Mouse (Mus musculus) forebrain, embryonic 14.5 days (tissue): ENCODE data around the gene Dgkq. TPM values are rescaled to one million over a fixed set of nuclear protein-coding genes. Genes with fewer than 3 reads are reported as not detected.

Experiments used
- ATAC-seq: fragments of 200-750 bp; cut with Nextera tagmentation; 2 replicates; pipeline ENCODE4 v1.8.0; 2017; ENCODE audit warnings: mild to moderate bottlenecking, moderate library complexity
- DNase-seq: peaks from one replicate; pipeline ENCODE4 v3.0.0-alpha.2; 2015; ENCODE audit warnings: low spot score
- H3K27ac ChIP-seq: fragments of 300-500 bp; sonication (generic); 2 replicates; pipeline ENCODE4 v1.5.1; 2014; ENCODE audit warnings: low read depth, mild to moderate bottlenecking, control low read depth, low read length, moderate library complexity
- H3K27me3 ChIP-seq: fragments of 300-500 bp; sonication (generic); replicated peaks from 2 replicates; pipeline ENCODE4 v1.6.1; 2014; ENCODE audit warnings: low read length, control low read depth, mixed read lengths; ENCODE audit not compliant: control insufficient read depth, insufficient read depth
- H3K36me3 ChIP-seq: fragments of 300-500 bp; sonication (generic); 2 replicates; pipeline ENCODE4 v1.6.1; 2014; ENCODE audit warnings: low read length, control low read depth; ENCODE audit not compliant: control insufficient read depth, insufficient read depth
- H3K4me1 ChIP-seq: fragments of 300-500 bp; sonication (generic); 2 replicates; pipeline ENCODE4 v1.6.1; 2014; ENCODE audit warnings: antibody characterized with exemption, low read length, control low read depth; ENCODE audit not compliant: control insufficient read depth, insufficient read depth
- H3K4me2 ChIP-seq: fragments of 300-500 bp; sonication (generic); 2 replicates; pipeline ENCODE4 v1.6.1; 2014; ENCODE audit warnings: mild to moderate bottlenecking, control low read depth, low read length
- H3K4me3 ChIP-seq: fragments of 300-500 bp; sonication (generic); 2 replicates; pipeline ENCODE4 v1.5.1; 2014; ENCODE audit warnings: low read depth, low read length, control low read depth
- H3K9ac ChIP-seq: fragments of 300-500 bp; sonication (generic); 2 replicates; pipeline ENCODE4 v1.6.1; 2014; ENCODE audit warnings: mild to moderate bottlenecking, low read length, control low read depth, moderate library complexity
- H3K9me3 ChIP-seq: fragments of 300-500 bp; sonication (generic); replicated peaks from 2 replicates; pipeline ENCODE4 v1.6.1; 2016; ENCODE audit warnings: low read length, control low read depth, mixed read lengths; ENCODE audit not compliant: control insufficient read depth
- WGBS: fragments of 180-500 bp; shearing (Covaris S2); extraction: QIAGEN DNeasy Blood & Tissue Kit; methylation state at CpG from one replicate; pipeline ENCODE4 v1.1.7; 2014; 5-methylcytosine and 5-hydroxymethylcytosine counted together
- polyA plus RNA-seq: library from polyadenylated mRNA; unstranded; fragments of >200 nt; fragmentation: Nextera tagmentation; extraction: Ambion mirVana; gene quantifications from 2 replicates; pipeline ENCODE4 v1.2.1, GENCODE M21; 2014

Dgkq gene
- polyA plus RNA-seq, 1 experiment from 2014 or later, result 9.1 TPM

DNA sequence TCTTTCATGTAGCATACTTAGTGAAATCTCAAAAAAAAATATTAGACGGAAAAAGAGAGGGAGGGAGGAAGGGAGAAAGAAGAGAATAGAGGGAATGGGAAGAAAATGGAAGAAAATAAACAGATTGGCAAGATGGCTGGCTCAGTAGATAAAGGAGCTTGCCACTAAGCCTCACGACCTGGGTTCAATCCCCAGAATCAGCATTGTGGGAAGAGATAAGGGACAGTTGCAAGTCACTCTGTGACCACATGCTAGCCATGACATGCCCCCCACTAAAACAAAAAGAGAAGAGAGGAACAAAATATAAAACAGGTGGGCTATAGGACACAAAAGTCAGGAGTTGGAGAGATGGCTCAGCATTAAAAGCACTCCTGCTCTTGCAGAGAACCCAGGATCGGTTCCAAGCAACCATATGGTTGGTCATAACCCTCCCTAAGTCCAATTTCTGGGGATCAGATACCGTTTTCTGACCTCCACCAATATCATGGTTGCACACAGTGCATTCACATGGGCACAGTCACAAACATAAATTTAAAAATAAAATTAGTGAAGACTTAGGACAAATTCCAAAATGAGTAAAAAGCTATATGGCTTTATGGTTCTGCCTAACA, 43.3 kb downstream of the Dgkq start:
- Histone ChIP-seq H3K4me3 (no peak overlapping the region), H3K9me3 (no peaks in the 10 kb centered on the region), H3K36me3 (peaks cover 32% of the 10 kb centered on the region), H3K27ac (no peak overlapping the region), H3K9ac (no peak overlapping the region), H3K4me1 (peaks cover 18% of the 10 kb centered on the region), H3K4me2 (no peak overlapping the region), H3K27me3 (no peaks in the 10 kb centered on the region)
- ATAC-seq (no peak), DNase-seq (no peak)
- WGBS, result 81% methylated on average over 4 of the region's 4 CpGs

- no peak overlapping the region for H3K9ac ChIP-seq
- no peaks in the 10 kb centered on the region for H3K9me3 ChIP-seq
- H3K4me2 ChIP-seq, result no peak overlapping the region
- no peaks in the 10 kb centered on the region for H3K27me3 ChIP-seq
- ATAC-seq, result no peak
- peaks cover 59% of the 10 kb centered on the region for H3K36me3 ChIP-seq
- H3K4me3 ChIP-seq, result no peak overlapping the region
- H3K27ac ChIP-seq, result no peak overlapping the region
- DNase-seq, result no peak
- 80% methylated on average over 2 of the region's 2 CpGs for WGBS
- H3K4me1 ChIP-seq, result no peaks in the 10 kb centered on the region
These were observed 47.6 kb downstream of the Dgkq start for GRCm38 (mm10) chr5:108621870-108622269.

- ATAC-seq, result no peak
- H3K9me3 ChIP-seq, result no peaks in the 10 kb centered on the region
- DNase-seq, result no peak
- no peak overlapping the region for H3K4me2 ChIP-seq
- no peaks in the 10 kb centered on the region for H3K27me3 ChIP-seq
- peaks cover 92% of the 10 kb centered on the region for H3K36me3 ChIP-seq
- H3K4me3 ChIP-seq, result no peak overlapping the region
- no peaks in the 10 kb centered on the region for H3K4me1 ChIP-seq
- WGBS, result 86% methylated on average over 1 of the region's 1 CpGs
- no peak overlapping the region for H3K27ac ChIP-seq
- H3K9ac ChIP-seq, result no peak overlapping the region
These were observed 59.0 kb downstream of the Dgkq start for GRCm38 (mm10) chr5:108610426-108610825.

DNA sequence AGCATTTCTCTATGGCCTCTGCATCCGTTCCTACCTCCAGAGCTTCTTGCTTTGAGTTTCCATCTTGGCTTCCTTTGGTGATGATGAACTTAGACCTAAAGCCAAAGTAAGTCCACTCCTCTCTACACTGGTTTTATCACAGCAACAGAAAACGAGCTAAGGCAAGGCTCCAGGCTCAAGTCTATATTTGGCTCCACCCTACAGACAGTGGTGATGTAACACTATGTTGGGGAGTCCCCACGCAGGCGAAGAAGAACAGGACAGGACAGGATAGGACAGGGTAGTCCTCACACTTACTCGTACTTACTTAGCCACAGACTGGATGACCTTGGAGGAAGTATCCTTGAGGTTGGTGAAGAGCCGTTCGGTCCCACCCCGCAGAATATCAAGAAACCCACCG, 66.9 kb downstream of the Dgkq start:
- ATAC-seq (no peak), DNase-seq (no peak)
- Histone ChIP-seq H3K4me1 (no peaks in the 10 kb centered on the region), H3K4me2 (no peak overlapping the region), H3K9me3 (no peaks in the 10 kb centered on the region), H3K27me3 (no peaks in the 10 kb centered on the region), H3K36me3 (peaks cover 96% of the 10 kb centered on the region), H3K27ac (no peak overlapping the region), H3K9ac (no peak overlapping the region), H3K4me3 (no peak overlapping the region)
- WGBS, result 95% methylated on average over 9 of the region's 9 CpGs

DNA sequence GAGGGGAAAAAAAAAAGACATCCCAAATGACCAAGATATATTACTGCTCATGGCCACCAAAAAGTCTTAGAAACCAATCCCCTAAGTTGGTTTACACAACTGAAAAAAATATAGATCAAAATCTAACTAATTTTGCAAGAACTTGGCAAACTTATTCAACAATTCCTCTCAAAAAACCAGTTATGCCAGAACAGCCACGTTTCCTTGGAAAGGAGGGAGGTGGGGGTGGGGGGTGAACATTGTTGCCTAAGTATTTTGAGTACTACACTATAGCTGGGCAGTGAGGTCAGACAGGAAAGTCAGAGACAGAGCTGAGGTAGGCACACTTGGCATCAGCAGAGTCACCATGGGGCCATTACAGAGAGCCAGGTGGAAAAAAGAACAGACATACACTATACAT, 69.5 kb downstream of the Dgkq start:
- H3K4me1 ChIP-seq, result no peaks in the 10 kb centered on the region
- WGBS, result 84% methylated on average over 1 of the region's 1 CpGs
- no peak overlapping the region for H3K9ac ChIP-seq
- peaks cover 96% of the 10 kb centered on the region for H3K36me3 ChIP-seq
- H3K27me3 ChIP-seq, result no peaks in the 10 kb centered on the region
- no peak overlapping the region for H3K27ac ChIP-seq
- no peak overlapping the region for H3K4me2 ChIP-seq
- DNase-seq (no peak), ATAC-seq (no peak)
- no peaks in the 10 kb centered on the region for H3K9me3 ChIP-seq
- no peak overlapping the region for H3K4me3 ChIP-seq

Other genes with a start within 250 kb of the Dgkq start
- 374 and 426 TPM in 2 replicates for gene Atp5k, start 235.2 kb downstream of the Dgkq start, polyA plus RNA-seq
- 0.06 and 0.09 TPM in 2 replicates for gene Mfsd7a, start 220.8 kb downstream of the Dgkq start, polyA plus RNA-seq
- 27.7 and 35.9 TPM in 2 replicates for gene Pcgf3, start 208.4 kb downstream of the Dgkq start, polyA plus RNA-seq
- 65.1 and 90.1 TPM in 2 replicates for gene Cplx1, start 119.6 kb downstream of the Dgkq start, polyA plus RNA-seq
- 45.5 and 50.6 TPM in 2 replicates for gene Gak, start 39.9 kb downstream of the Dgkq start, polyA plus RNA-seq
- 29.4 and 32.3 TPM in 2 replicates for gene Tmem175, start 39.9 kb downstream of the Dgkq start, polyA plus RNA-seq
- 5.7 and 7.0 TPM in 2 replicates for gene Idua, start 9.3 kb downstream of the Dgkq start, polyA plus RNA-seq
- gene Slc26a1, start 5.9 kb upstream of the Dgkq start, polyA plus RNA-seq, result 2.1 and 2.2 TPM in 2 replicates
- 4.3 and 4.7 TPM in 2 replicates for gene Fgfrl1, start 22.7 kb upstream of the Dgkq start, polyA plus RNA-seq
- not detected in 2 replicates for gene Rnf212, start 105.3 kb upstream of the Dgkq start, polyA plus RNA-seq
- not detected in 2 replicates for gene Tmed11, start 125.7 kb upstream of the Dgkq start, polyA plus RNA-seq
- gene Vmn2r8, start 139.2 kb upstream of the Dgkq start, polyA plus RNA-seq, result not detected in 2 replicates
- not detected in 2 replicates for gene Vmn2r9, start 182.9 kb upstream of the Dgkq start, polyA plus RNA-seq